11 mouse cellular contexts compared by ENCODE assay signal in the genomic region with DNA sequence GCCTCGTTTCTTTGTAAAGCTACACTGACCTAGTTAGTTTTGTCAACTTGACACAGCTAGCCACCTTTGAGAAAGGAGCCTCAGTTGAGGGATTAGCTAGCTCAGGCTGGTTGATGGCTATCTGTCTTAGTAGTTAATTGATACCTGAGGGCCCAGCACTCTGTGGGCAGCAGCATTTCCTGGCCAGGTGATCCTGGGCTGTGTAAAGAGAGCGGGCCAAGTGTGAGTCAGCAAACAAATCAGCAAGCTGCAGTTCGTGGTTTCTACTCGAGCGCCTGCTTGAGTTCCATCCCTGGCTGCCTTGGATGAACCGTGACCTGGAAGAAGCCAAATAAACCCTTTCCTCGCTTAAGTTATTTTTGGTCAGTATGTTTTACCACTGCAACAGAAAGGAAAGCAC.
DNase-seq lines count a peak whose midpoint lies in the region; ATAC-seq and TF ChIP-seq lines count a peak whose summit lies in the region.
"Had no signal": no experiment of that assay in that cellular context is flagged by ENCODE, and none has a peak within 500 bp of the region (broad histone marks: within the 10 kb centered on the region; RNA-seq: fewer than 3 reads in every experiment).

No protein-coding gene starts in this region.

- H3K4me2 ChIP-seq in liver, postnatal 0 days (ENCODE audit: low read depth, low read length), result no peak overlapping the region
- H3K4me2 ChIP-seq in CH12.LX (ENCODE audit: insufficient read depth, low read depth, poor library complexity, severe bottlenecking), result no peak overlapping the region; the same call in 1 of the 2 replicates
- H3K4me2 ChIP-seq: hindbrain, embryonic 12.5 days; lung, embryonic 15.5 days had no signal

- no peak for TF ChIP-seq CTCF in liver, postnatal 0 days (IDR thresholded peaks at IDR 0.05; ENCODE audit: low read depth)
- TF ChIP-seq CTCF in CH12.LX (conservative IDR thresholded peaks at IDR 0.05 in 1 of 2, IDR thresholded peaks at IDR 0.05 in 1 of 2; ENCODE audit: low read depth in 2 of 2, low read length in 2 of 2), result no peak
- TF ChIP-seq CTCF in left cerebral cortex, adult 2 months (IDR thresholded peaks at IDR 0.05), result no peak

- in situ Hi-C loops in CH12.LX (cut with MboI; ENCODE audit: low pct_ligation_motif_present, low pct_unique_long_range_greater_than_20kb, low sequenced_read_pairs), result no loop called here

- 22% methylated on average over 7 of the region's 7 CpGs for WGBS in liver, postnatal 0 days (ENCODE audit: insufficient replicate concordance)

- peak; percentile 17 for DNase-seq in liver
- no peak for DNase-seq in liver, postnatal 0 days
- DNase-seq in CH12.LX (ENCODE audit: extremely low read depth), result no peak
- DNase-seq in thymus, postnatal 4 days, result no peak
- no peak for DNase-seq in left cerebral cortex, adult 2 months (ENCODE audit: extremely low spot score in 1 of 2, low spot score in 2 of 2)
- no peak for DNase-seq in left cerebral cortex, adult 8-10 months (ENCODE audit: low spot score in 2 of 2)
- DNase-seq: thymus, postnatal 25 days had no signal

- TF ChIP-seq EP300 in liver, postnatal 0 days (IDR thresholded peaks at IDR 0.05; ENCODE audit: low read depth), result no peak
- TF ChIP-seq EP300 in CH12.LX (IDR thresholded peaks at IDR 0.05; ENCODE audit: low read length), result peak; percentile 74; the same call in 1 of the 2 replicates

- no peaks in the 10 kb centered on the region for H3K27me3 ChIP-seq in liver, postnatal 0 days (ENCODE audit: insufficient read depth, low read length)
- H3K27me3 ChIP-seq in CH12.LX (replicated peaks), result no peaks in the 10 kb centered on the region
- H3K27me3 ChIP-seq: hindbrain, embryonic 12.5 days; lung, embryonic 15.5 days had no signal

- TF ChIP-seq POLR2A in CH12.LX (IDR thresholded peaks at IDR 0.05; ENCODE audit: low read depth, low read length), result no peak

- dilution Hi-C loops in CH12.LX (cut with MboI; ENCODE audit: extremely low pct_ligation_motif_present, extremely low pct_unique_long_range_greater_than_20kb, low sequenced_read_pairs), result no loop called here

- H3K79me2 ChIP-seq in CH12.LX (replicated peaks; ENCODE audit: control insufficient read depth, extremely low read depth, insufficient read depth, poor library complexity, severe bottlenecking), result no peaks in the 10 kb centered on the region

- H3K27ac ChIP-seq in liver, postnatal 0 days (ENCODE audit: low read depth), result no peak overlapping the region
- H3K27ac ChIP-seq in CH12.LX (ENCODE audit: insufficient read depth, low read depth), result no peak overlapping the region
- no peak overlapping the region for H3K27ac ChIP-seq in left cerebral cortex, adult 2 months
- H3K27ac ChIP-seq: hindbrain, embryonic 12.5 days; lung, embryonic 15.5 days had no signal

- no peaks in the 10 kb centered on the region for H3K36me3 ChIP-seq in liver, postnatal 0 days (replicated peaks; ENCODE audit: insufficient read depth, low read length)
- no peaks in the 10 kb centered on the region for H3K36me3 ChIP-seq in CH12.LX (replicated peaks in 1 of 2; ENCODE audit: control insufficient read depth in 1 of 2, insufficient read depth in 1 of 2, low read length in 1 of 2)
- H3K36me3 ChIP-seq: hindbrain, embryonic 12.5 days; lung, embryonic 15.5 days had no signal

- peaks cover 6% of the 10 kb centered on the region; the same call in 1 of the 2 replicates for H3K4me1 ChIP-seq in liver, postnatal 0 days (ENCODE audit: insufficient read depth)
- H3K4me1 ChIP-seq in CH12.LX (ENCODE audit: control insufficient read depth in 1 of 2, insufficient read depth in 2 of 2), result peaks cover 12 to 63% of the 10 kb centered on the region in 2 experiments
- H3K4me1 ChIP-seq: hindbrain, embryonic 12.5 days had no signal

- no peak; the same call in 1 of the 2 replicates for TF ChIP-seq RAD21 in CH12.LX (IDR thresholded peaks at IDR 0.05; ENCODE audit: low read depth, low read length)

- no peak for ATAC-seq in liver, postnatal 0 days
- 0 out of 2 replicates have a peak, but pooled peaks have one; percentile 23 for ATAC-seq in common myeloid progenitor, adult 5-6 weeks (replicated peaks; ENCODE audit: low read depth, poor library complexity, severe bottlenecking)
- ATAC-seq in megakaryocyte progenitor cell, adult 5-6 weeks (replicated peaks; ENCODE audit: poor library complexity), result 0 out of 2 replicates have a peak, but pooled peaks have one; percentile 30

- H3K4me3 ChIP-seq in liver, postnatal 0 days (ENCODE audit: low read depth, low read length), result no peak overlapping the region
- H3K4me3 ChIP-seq in CH12.LX (replicated peaks in 1 of 3; ENCODE audit: low read depth in 2 of 3, low read length in 2 of 3, poor library complexity in 1 of 3), result no peak overlapping the region
- no peak overlapping the region for H3K4me3 ChIP-seq in left cerebral cortex, adult 2 months
- H3K4me3 ChIP-seq: hindbrain, embryonic 12.5 days; lung, embryonic 15.5 days had no signal

- intact Hi-C loops in left cerebral cortex, adult 2 months (cut with DNase I), result no loop called here

- H3K9me3 ChIP-seq in liver, postnatal 0 days (ENCODE audit: low read length), result no peaks in the 10 kb centered on the region
- peaks cover 5% of the 10 kb centered on the region for H3K9me3 ChIP-seq in CH12.LX (replicated peaks; ENCODE audit: low read length)
- H3K9me3 ChIP-seq: hindbrain, embryonic 12.5 days; lung, embryonic 15.5 days had no signal

- H3K9ac ChIP-seq in liver, postnatal 0 days (replicated peaks), result no peak overlapping the region
- no peak overlapping the region for H3K9ac ChIP-seq in CH12.LX (ENCODE audit: insufficient read depth, low read depth)
- H3K9ac ChIP-seq: hindbrain, embryonic 12.5 days; lung, embryonic 15.5 days had no signal

TF ChIP-seq in CH12.LX, 34 proteins besides CTCF, POLR2A, EP300 and RAD21:
- TF ChIP-seq BHLHE40 (IDR thresholded peaks at IDR 0.05; ENCODE audit: low read depth, low read length) (peak; percentile 87), CHD1 (IDR thresholded peaks at IDR 0.05; ENCODE audit: low read depth, low read length) (no peak), ELF1 (IDR thresholded peaks at IDR 0.05; ENCODE audit: low read depth, low read length) (no peak), ETS1 (conservative IDR thresholded peaks at IDR 0.05; ENCODE audit: low read depth, low read length) (peak; percentile 77), ZKSCAN1 (IDR thresholded peaks at IDR 0.05; ENCODE audit: borderline replicate concordance, low read depth, low read length) (no peak), MEF2A (IDR thresholded peaks at IDR 0.05; ENCODE audit: borderline replicate concordance, low read depth, low read length) (0 out of 2 replicates have a peak, but pooled peaks have one; percentile 33), RCOR1 (conservative IDR thresholded peaks at IDR 0.05; ENCODE audit: low read depth, low read length) (peak; percentile 60; the same call in 1 of the 2 replicates), SIN3A (IDR thresholded peaks at IDR 0.05; ENCODE audit: low read length) (peak; percentile 57; the same call in 1 of the 2 replicates), TCF12 (IDR thresholded peaks at IDR 0.05; ENCODE audit: low read depth, low read length) (peak; percentile 53; the same call in 1 of the 2 replicates), ZNF384 (IDR thresholded peaks at IDR 0.05; ENCODE audit: low read depth, low read length) (no peak), MAFK (IDR thresholded peaks at IDR 0.05; ENCODE audit: insufficient replicate concordance, low read length) (0 out of 2 replicates have a peak, but pooled peaks have one; percentile 45)
